Comparison of ENCODE assay signal across 22 mouse cellular contexts in genomic region chr10:125187544-125187943, GRCm38 (mm10).
A peak's percentile ranks its signal among the peaks of the same experiment; 100 is the strongest.
DNase-seq lines count a peak whose midpoint lies in the region; ATAC-seq lines count a peak whose summit lies in the region.
"Had no signal": no experiment of that assay in that cellular context is flagged by ENCODE, and none has a peak within 500 bp of the region (broad histone marks: within the 10 kb centered on the region; RNA-seq: fewer than 3 reads in every experiment).

No protein-coding gene starts in this region.

- DNase-seq in forebrain, embryonic 11.5 days (ENCODE audit: low spot score): no peak
- DNase-seq in left cerebral cortex, adult 9 months (ENCODE audit: low spot score in 2 of 2): peak; percentile 19 to 37
- DNase-seq in left cerebral cortex, adult 18-20 months (ENCODE audit: low spot score in 2 of 2): no peak
- peak; percentile 14 to 44 for DNase-seq in layer of hippocampus, adult 8-10 months (ENCODE audit: low spot score in 2 of 2)
- DNase-seq in telencephalon, adult 2 months (ENCODE audit: low read depth, low spot score): peak; percentile 50
- no peak for DNase-seq in adrenal gland, postnatal 14 days
- DNase-seq in urinary bladder, postnatal 14 days (ENCODE audit: low spot score): no peak
- DNase-seq: adrenal gland, adult 8-10 months; B cell, adult 2 months; cerebellum, adult 2 months; cerebellum, postnatal 10 days; gastrocnemius, adult 2 months; gastrocnemius, postnatal 25 days; heart, adult 11 months; heart, postnatal 36 days had no signal

- H3K36me3 ChIP-seq in forebrain, embryonic 13.5 days (ENCODE audit: poor library complexity, severe bottlenecking): no peaks in the 10 kb centered on the region
- H3K36me3 ChIP-seq in forebrain, embryonic 11.5 days (ENCODE audit: control insufficient read depth, insufficient read depth, low read length): no peaks in the 10 kb centered on the region
- H3K36me3 ChIP-seq: embryonic facial prominence, embryonic 10.5 days; G1E; heart, embryonic 13.5 days had no signal

- peak overlapping the region; percentile 6; the same call in 1 of the 2 replicates for H3K27ac ChIP-seq in forebrain, embryonic 13.5 days
- H3K27ac ChIP-seq in forebrain, embryonic 11.5 days (ENCODE audit: low read depth, low read length): no peak overlapping the region
- H3K27ac ChIP-seq: embryonic facial prominence, embryonic 10.5 days; gastrocnemius, adult 2 months; heart, embryonic 13.5 days had no signal

- H3K4me2 ChIP-seq in forebrain, embryonic 13.5 days: no peak overlapping the region
- no peak overlapping the region for H3K4me2 ChIP-seq in forebrain, embryonic 11.5 days (ENCODE audit: low read depth, low read length, severe bottlenecking)
- H3K4me2 ChIP-seq: heart, embryonic 13.5 days had no signal

- no peak overlapping the region for H3K9ac ChIP-seq in forebrain, embryonic 13.5 days
- no peak overlapping the region for H3K9ac ChIP-seq in forebrain, embryonic 11.5 days (ENCODE audit: low read length)
- H3K9ac ChIP-seq: heart, embryonic 13.5 days had no signal

- no peak overlapping the region for H3K4me3 ChIP-seq in forebrain, embryonic 13.5 days
- no peak overlapping the region for H3K4me3 ChIP-seq in forebrain, embryonic 11.5 days (ENCODE audit: low read depth, low read length)
- H3K4me3 ChIP-seq: embryonic facial prominence, embryonic 10.5 days; gastrocnemius, adult 2 months; heart, embryonic 13.5 days had no signal

- no peaks in the 10 kb centered on the region for H3K27me3 ChIP-seq in forebrain, embryonic 13.5 days
- no peaks in the 10 kb centered on the region for H3K27me3 ChIP-seq in forebrain, embryonic 11.5 days (ENCODE audit: control insufficient read depth, insufficient read depth, low read length)
- H3K27me3 ChIP-seq: heart, embryonic 13.5 days had no signal

- H3K9me3 ChIP-seq in forebrain, embryonic 13.5 days (replicated peaks): no peaks in the 10 kb centered on the region
- no peaks in the 10 kb centered on the region for H3K9me3 ChIP-seq in forebrain, embryonic 11.5 days (ENCODE audit: control insufficient read depth, low read length)
- H3K9me3 ChIP-seq: embryonic facial prominence, embryonic 10.5 days; heart, embryonic 13.5 days had no signal

- H3K4me1 ChIP-seq in forebrain, embryonic 13.5 days: no peaks in the 10 kb centered on the region
- H3K4me1 ChIP-seq in forebrain, embryonic 11.5 days (replicated peaks; ENCODE audit: control insufficient read depth, insufficient read depth, low read length): no peaks in the 10 kb centered on the region
- H3K4me1 ChIP-seq: embryonic facial prominence, embryonic 10.5 days; heart, embryonic 13.5 days had no signal

- ATAC-seq in forebrain, embryonic 13.5 days: 0 out of 2 replicates have a peak, but pooled peaks have one; percentile 70
- ATAC-seq in forebrain, embryonic 11.5 days (replicated peaks; ENCODE audit: low FRiP score): no peak
- ATAC-seq: CD4-positive, CD25-positive, alpha-beta regulatory T cell, adult 4 months; hindbrain, embryonic 16.5 days; inflammation-experienced regulatory T-cells, adult 6 months had no signal

- 75% methylated on average over 5 of the region's 5 CpGs for WGBS in forebrain, embryonic 13.5 days
- 84% methylated on average over 5 of the region's 5 CpGs for WGBS in forebrain, embryonic 11.5 days

Comparison
In these comparisons a context has a peak if more than half of its experiments do, and no peak if none do; other contexts are left out.
1. DNase-seq: peak in left cerebral cortex, adult 9 months (2 of 2), layer of hippocampus, adult 8-10 months (2 of 2) and telencephalon, adult 2 months (single experiment); none in forebrain, embryonic 11.5 days (single experiment), left cerebral cortex, adult 18-20 months (0 of 2), adrenal gland, postnatal 14 days (single experiment) and urinary bladder, postnatal 14 days (single experiment).